Mouse (Mus musculus) hindbrain, embryonic 12.5 days (tissue): ENCODE results near the gene Dennd4c. TPM values are rescaled to one million over a fixed set of nuclear protein-coding genes. Genes with fewer than 3 reads are reported as not detected.

ENCODE experiments used
- ATAC-seq: fragments of 200-750 bp; cut with Nextera tagmentation; 2 replicates; pipeline ENCODE4 v1.8.0; 2017; ENCODE audit warnings: moderate TSS enrichment; ENCODE audit not compliant: low FRiP score
- H3K27ac ChIP-seq: fragments of 300-500 bp; sonication (generic); 2 replicates; pipeline ENCODE4 v1.5.1; 2016; ENCODE audit warnings: mild to moderate bottlenecking
- H3K27me3 ChIP-seq: fragments of 300-500 bp; sonication (generic); 2 replicates; pipeline ENCODE4 v1.6.1; 2016; ENCODE audit warnings: mild to moderate bottlenecking
- H3K36me3 ChIP-seq: fragments of 300-500 bp; sonication (generic); 2 replicates; pipeline ENCODE4 v1.6.1; 2016; ENCODE audit warnings: mild to moderate bottlenecking
- H3K4me1 ChIP-seq: fragments of 300-500 bp; sonication (generic); 2 replicates; pipeline ENCODE4 v1.6.1; 2016
- H3K4me2 ChIP-seq: fragments of 300-500 bp; sonication (generic); replicated peaks from 2 replicates; pipeline ENCODE4 v1.6.1; 2016; ENCODE audit warnings: mild to moderate bottlenecking
- H3K4me3 ChIP-seq: fragments of 300-500 bp; sonication (generic); 2 replicates; pipeline ENCODE4 v1.5.1; 2016; ENCODE audit warnings: mild to moderate bottlenecking
- H3K9ac ChIP-seq: fragments of 300-500 bp; sonication (generic); 2 replicates; pipeline ENCODE4 v1.6.1; 2016; ENCODE audit warnings: mild to moderate bottlenecking, moderate library complexity
- H3K9me3 ChIP-seq: fragments of 300-500 bp; sonication (generic); replicated peaks from 2 replicates; pipeline ENCODE4 v1.6.1; 2016; ENCODE audit warnings: mild to moderate bottlenecking
- WGBS: fragments of 180-500 bp; shearing (Covaris S2); methylation state at CpG from one replicate; pipeline ENCODE4 v1.1.7; 2016; 5-methylcytosine and 5-hydroxymethylcytosine counted together
- polyA plus RNA-seq: library from polyadenylated mRNA; unstranded; fragments of >200 nt; fragmentation: Nextera tagmentation; extraction: Ambion mirVana; gene quantifications from 2 replicates; pipeline ENCODE4 v1.2.1, GENCODE M21; 2016

Dennd4c gene
- polyA plus RNA-seq, 1 experiment from 2014 or later, result 6.0 TPM

DNA sequence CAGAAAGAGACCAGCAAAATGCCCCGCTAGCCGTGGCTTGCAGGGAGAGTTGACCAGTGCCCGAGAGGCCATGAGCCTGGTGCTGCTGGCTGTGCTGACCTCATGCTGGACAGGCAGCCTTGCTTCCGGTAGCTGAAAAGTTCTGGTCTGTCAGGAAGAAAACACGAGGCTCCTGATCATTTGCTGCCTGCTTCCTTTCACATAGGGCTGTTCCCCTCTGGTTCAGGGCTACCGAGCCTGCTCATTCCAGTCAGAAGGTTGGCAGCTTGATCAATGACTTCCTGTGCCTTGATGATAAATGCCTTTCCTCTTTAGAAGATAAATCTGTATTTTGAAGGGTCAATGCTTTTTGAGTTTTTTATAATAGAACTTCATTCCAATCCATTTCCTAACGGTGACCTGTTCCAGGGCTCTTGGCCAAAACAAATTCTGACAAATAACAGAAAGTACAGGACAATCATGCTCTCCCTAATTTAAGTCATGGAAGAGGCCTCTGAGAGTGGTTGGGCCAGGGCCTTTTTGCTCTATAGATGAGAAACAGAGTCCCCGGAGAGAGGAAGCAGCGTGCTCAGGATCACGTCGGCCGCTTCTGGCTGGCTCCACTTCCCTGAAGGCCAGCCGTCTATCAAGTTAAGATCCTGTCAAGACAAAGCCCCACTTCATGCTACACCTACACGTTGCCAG is 150.6 kb downstream of the Dennd4c start:
- H3K4me2 ChIP-seq, result no peak overlapping the region
- H3K27me3 ChIP-seq, result no peaks in the 10 kb centered on the region
- H3K4me3 ChIP-seq, result no peak overlapping the region
- no peaks in the 10 kb centered on the region for H3K36me3 ChIP-seq
- H3K4me1 ChIP-seq, result no peaks in the 10 kb centered on the region
- H3K9me3 ChIP-seq, result no peaks in the 10 kb centered on the region
- 55% methylated on average over 14 of the region's 14 CpGs for WGBS
- no peak for ATAC-seq
- H3K9ac ChIP-seq, result no peak overlapping the region
- H3K27ac ChIP-seq, result no peak overlapping the region

Other genes starting within 250 kb of the Dennd4c start
- not detected in 2 replicates for gene Saxo1, start 190.2 kb upstream of the Dennd4c start, polyA plus RNA-seq
- gene Rraga, start 172.9 kb upstream of the Dennd4c start, polyA plus RNA-seq, result 78.5 and 95.1 TPM in 2 replicates
- 17.7 and 19.2 TPM in 2 replicates for gene Haus6, start 136.5 kb upstream of the Dennd4c start, polyA plus RNA-seq
- gene Plin2, start 78.5 kb upstream of the Dennd4c start, polyA plus RNA-seq, result 62.3 and 62.4 TPM in 2 replicates
- gene Rps6, start 108.9 kb downstream of the Dennd4c start, polyA plus RNA-seq, result 477 and 478 TPM in 2 replicates
- 17.4 and 19.0 TPM in 2 replicates for gene Acer2, start 125.8 kb downstream of the Dennd4c start, polyA plus RNA-seq